Mouse (Mus musculus) natural killer cell, adult 2 months (primary cell): ENCODE measurements around the gene Itpr3.

ENCODE experiments used
- DNase-seq, 2 experiments: peaks; one replicate each; pipeline ENCODE4 v3.0.0; 2022; ENCODE audit warnings: low spot score in 2 of 2

Gene Itpr3

GRCm38 (mm10) chr17:27118676-27119539 is 61.8 kb downstream of the Itpr3 start:
- peak; percentile 54 to 70 for DNase-seq

- DNase-seq = no peak
Measured at GRCm38 (mm10) chr17:27119540-27119895, 62.4 kb downstream of the Itpr3 start.

GRCm38 (mm10) chr17:27119954-27120353 is 62.9 kb downstream of the Itpr3 start:
- DNase-seq = no peak

GRCm38 (mm10) chr17:27120561-27121024 is 63.5 kb downstream of the Itpr3 start:
- DNase-seq = peak in 1 of 2 experiments; percentile 23

GRCm38 (mm10) chr17:27121266-27121665 is 64.2 kb downstream of the Itpr3 start:
- no peak for DNase-seq

GRCm38 (mm10) chr17:27121781-27122180 is 64.7 kb downstream of the Itpr3 start:
- DNase-seq = no peak

GRCm38 (mm10) chr17:27122701-27123100 is 65.6 kb downstream of the Itpr3 start:
- no peak for DNase-seq

- no peak for DNase-seq
Measured at GRCm38 (mm10) chr17:27123103-27123502, 66.0 kb downstream of the Itpr3 start.

- DNase-seq = peak; percentile 39 to 75
Measured at GRCm38 (mm10) chr17:27123813-27124375, 66.8 kb downstream of the Itpr3 start.

GRCm38 (mm10) chr17:27125185-27125584 is 68.1 kb downstream of the Itpr3 start:
- peak; percentile 76 to 82 for DNase-seq

GRCm38 (mm10) chr17:27125669-27126202 is 68.6 kb downstream of the Itpr3 start:
- DNase-seq = no peak

GRCm38 (mm10) chr17:27126974-27127373 is 69.9 kb downstream of the Itpr3 start:
- no peak for DNase-seq

- no peak for DNase-seq
Measured at GRCm38 (mm10) chr17:27128189-27128588, 71.1 kb downstream of the Itpr3 start.

- DNase-seq = no peak
Measured at GRCm38 (mm10) chr17:27129291-27129690, 72.2 kb downstream of the Itpr3 start.

- DNase-seq = no peak
Measured at GRCm38 (mm10) chr17:27129819-27130218, 72.7 kb downstream of the Itpr3 start.

- no peak for DNase-seq
Measured at GRCm38 (mm10) chr17:27130246-27130645, 73.1 kb downstream of the Itpr3 start.

GRCm38 (mm10) chr17:27131240-27131665 is 74.1 kb downstream of the Itpr3 start:
- DNase-seq = no peak

- DNase-seq = no peak
Measured at GRCm38 (mm10) chr17:27132238-27132637, 75.1 kb downstream of the Itpr3 start.

- DNase-seq = peak; percentile 97 to 98
Measured at GRCm38 (mm10) chr17:27133551-27134141, 76.5 kb downstream of the Itpr3 start, which contains the start of gene Uqcc2. TSS of gene Uqcc2 (minus strand) at chr17:27133916.

GRCm38 (mm10) chr17:27134187-27134586 is 77.1 kb downstream of the Itpr3 start:
- DNase-seq = no peak

GRCm38 (mm10) chr17:27134715-27135114 is 77.6 kb downstream of the Itpr3 start:
- DNase-seq = no peak

GRCm38 (mm10) chr17:27138396-27138795 is 81.3 kb downstream of the Itpr3 start:
- DNase-seq = no peak
